Mouse (Mus musculus): ENCODE data around the gene Zfp819. TPM values are rescaled to one million over a fixed set of nuclear protein-coding genes. Genes with fewer than 3 reads are reported as not detected.

The Zfp819 gene
- polyA plus RNA-seq, 1 experiment from 2014 or later, result 0.25 TPM

DNA sequence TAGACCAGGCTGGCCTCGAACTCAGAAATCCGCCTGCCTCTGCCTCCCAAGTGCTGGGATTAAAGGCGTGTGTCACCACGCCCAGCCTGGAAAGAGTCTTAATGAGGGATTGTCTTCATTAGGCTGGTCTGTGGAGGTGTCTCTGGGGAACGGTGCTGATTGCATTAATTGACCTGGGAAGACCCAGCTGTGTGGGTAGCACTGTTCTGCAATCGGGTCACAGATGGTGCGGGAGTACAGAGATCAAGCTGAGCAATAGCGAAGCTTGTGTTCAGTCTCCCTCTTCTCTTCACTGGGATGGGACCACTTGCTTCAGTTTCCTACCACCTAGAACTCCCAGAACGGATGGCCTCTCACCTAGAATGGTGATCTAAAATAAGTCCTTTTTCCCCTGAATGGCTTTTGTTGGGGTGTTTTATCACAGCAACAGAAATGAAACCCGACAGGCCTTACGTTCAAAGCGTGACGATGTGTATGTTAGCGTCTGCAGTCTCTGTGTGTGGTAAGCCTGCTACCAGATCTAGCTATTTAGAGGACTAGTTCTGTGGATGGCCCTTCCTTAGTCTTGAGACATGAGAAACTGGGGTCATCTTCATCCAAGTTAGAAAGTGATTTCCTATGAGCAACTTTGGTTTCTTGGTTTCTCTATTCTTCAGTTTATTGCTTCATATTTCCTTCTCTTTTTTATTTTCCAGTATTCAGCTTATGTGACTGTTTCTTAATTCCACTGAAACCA lies 7.0 kb downstream of the Zfp819 start:
- Histone ChIP-seq H3K4me3 (no peak overlapping the region), H3K4me2 (replicated peaks) (no peak overlapping the region), H3K9me3 (no peaks in the 10 kb centered on the region), H3K27me3 (no peaks in the 10 kb centered on the region), H3K9ac (replicated peaks) (no peak overlapping the region), H3K36me3 (no peaks in the 10 kb centered on the region), H3K27ac (replicated peaks) (no peak overlapping the region), H3K4me1 (no peaks in the 10 kb centered on the region)
- no peak for ATAC-seq (replicated peaks)
- 94% methylated on average over 14 of the region's 14 CpGs for WGBS

DNA sequence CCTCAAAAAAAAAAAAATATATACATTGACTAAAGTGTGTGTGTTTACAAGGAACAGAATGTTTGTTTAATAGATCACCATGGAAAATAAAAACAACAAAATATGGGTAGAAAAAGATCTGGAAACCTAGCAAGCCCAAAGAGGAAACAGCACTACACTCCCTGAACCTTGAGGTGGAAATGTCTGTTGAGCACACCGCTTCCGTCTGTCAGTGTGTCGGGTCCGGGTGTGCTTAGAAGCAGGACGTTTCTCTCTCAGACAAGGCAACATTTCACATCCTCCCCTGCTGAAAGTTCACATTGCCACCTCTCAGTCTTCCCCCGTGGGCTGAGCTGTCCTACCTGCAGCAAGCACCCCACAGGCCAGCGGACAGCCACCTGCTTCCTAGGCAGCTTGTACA lies 16.0 kb downstream of the Zfp819 start:
- Histone ChIP-seq H3K4me3 (no peak overlapping the region), H3K27me3 (no peaks in the 10 kb centered on the region), H3K9me3 (no peaks in the 10 kb centered on the region), H3K27ac (replicated peaks) (no peak overlapping the region), H3K36me3 (no peaks in the 10 kb centered on the region), H3K9ac (replicated peaks) (no peak overlapping the region), H3K4me1 (no peaks in the 10 kb centered on the region), H3K4me2 (replicated peaks) (no peak overlapping the region)
- no peak for ATAC-seq (replicated peaks)
- WGBS, result 87% methylated on average over 7 of the region's 7 CpGs

DNA sequence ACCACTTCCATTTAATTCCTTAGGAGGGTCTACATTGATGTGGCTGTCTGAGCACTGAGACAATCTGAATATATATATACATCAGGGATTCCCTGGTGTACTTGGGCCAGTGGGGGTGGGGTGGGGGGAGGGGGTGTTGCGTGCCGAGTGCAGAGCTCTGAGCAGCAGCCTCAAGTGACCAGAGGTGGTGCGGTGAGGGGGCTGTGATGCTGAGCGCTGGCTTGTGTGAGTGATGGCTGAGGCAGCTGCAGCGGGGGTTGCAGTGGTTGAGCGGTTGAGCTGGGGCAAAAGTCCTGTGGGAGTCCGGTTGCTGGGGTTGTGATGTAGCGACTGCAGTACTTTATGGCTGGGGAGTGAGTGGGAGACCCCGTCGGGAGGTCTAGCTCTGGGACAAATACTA lies 16.9 kb downstream of the Zfp819 start:
- H3K9ac ChIP-seq (replicated peaks), result no peak overlapping the region
- no peaks in the 10 kb centered on the region for H3K9me3 ChIP-seq
- WGBS, result 18% methylated on average over 10 of the region's 10 CpGs
- H3K27me3 ChIP-seq, result no peaks in the 10 kb centered on the region
- H3K36me3 ChIP-seq, result no peaks in the 10 kb centered on the region
- no peak for ATAC-seq (replicated peaks)
- no peak overlapping the region for H3K27ac ChIP-seq (replicated peaks)
- no peak overlapping the region for H3K4me3 ChIP-seq
- H3K4me2 ChIP-seq (replicated peaks), result no peak overlapping the region
- H3K4me1 ChIP-seq, result no peaks in the 10 kb centered on the region

DNA sequence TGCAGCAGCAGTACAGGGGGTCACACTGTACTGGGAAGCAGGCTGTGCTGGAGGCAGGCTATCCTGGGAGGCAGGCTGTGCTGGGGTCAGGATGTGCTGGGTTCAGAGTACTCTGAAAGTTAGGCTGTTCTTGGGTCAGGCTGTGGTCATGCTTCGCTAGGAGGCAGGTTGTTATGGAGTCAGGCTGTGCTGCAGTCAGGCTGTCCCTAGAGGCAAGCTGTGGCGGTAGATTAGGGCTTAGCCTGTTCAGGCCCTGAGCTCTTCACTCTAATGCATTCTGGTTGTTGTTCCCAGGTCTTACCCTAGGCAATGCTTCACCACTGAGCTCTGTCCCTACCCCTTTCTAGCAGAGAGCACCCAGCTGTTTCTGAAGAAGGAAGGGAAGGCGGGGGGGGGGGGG lies 18.1 kb downstream of the Zfp819 start:
- H3K4me2 ChIP-seq (replicated peaks), result no peak overlapping the region
- H3K9me3 ChIP-seq, result no peaks in the 10 kb centered on the region
- H3K27me3 ChIP-seq, result no peaks in the 10 kb centered on the region
- WGBS, result 74% methylated on average over 2 of the region's 3 CpGs
- H3K27ac ChIP-seq (replicated peaks), result no peak overlapping the region
- ATAC-seq (replicated peaks), result no peak
- no peak overlapping the region for H3K4me3 ChIP-seq
- H3K4me1 ChIP-seq, result no peaks in the 10 kb centered on the region
- H3K36me3 ChIP-seq, result no peaks in the 10 kb centered on the region
- no peak overlapping the region for H3K9ac ChIP-seq (replicated peaks)

DNA sequence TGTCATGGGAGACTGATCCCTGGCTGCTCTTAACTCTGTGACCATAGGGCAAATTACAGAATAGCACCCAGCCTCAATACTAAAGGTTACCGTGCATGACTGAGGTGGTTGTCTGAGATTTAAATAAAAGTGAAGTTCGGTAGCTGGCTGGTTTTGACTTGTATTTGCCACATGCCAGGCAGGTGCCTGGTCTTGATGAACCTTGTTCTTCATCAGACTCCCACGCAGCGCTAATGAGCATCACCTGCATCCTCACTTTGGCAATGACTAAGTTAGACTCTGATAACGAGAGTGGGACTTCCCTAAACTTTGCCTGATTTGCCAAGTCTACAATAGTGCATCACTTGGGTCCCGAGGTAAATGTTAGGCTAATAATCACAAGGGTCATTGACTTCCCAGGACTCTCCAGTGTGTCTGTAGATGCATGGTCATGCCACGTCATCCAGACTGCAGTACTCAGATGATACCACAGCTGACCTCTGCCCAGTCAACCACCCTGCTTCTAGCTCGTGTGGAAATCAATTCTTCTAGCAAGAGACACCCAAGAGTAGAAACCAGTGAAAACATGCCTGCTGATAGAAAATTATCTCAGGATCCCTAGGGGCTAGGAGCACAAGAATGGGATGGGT lies 18.9 kb downstream of the Zfp819 start:
- no peak for ATAC-seq (replicated peaks)
- Histone ChIP-seq H3K36me3 (no peaks in the 10 kb centered on the region), H3K9me3 (no peaks in the 10 kb centered on the region), H3K4me2 (replicated peaks) (no peak overlapping the region), H3K9ac (replicated peaks) (no peak overlapping the region), H3K27me3 (no peaks in the 10 kb centered on the region), H3K4me3 (no peak overlapping the region), H3K4me1 (no peaks in the 10 kb centered on the region), H3K27ac (replicated peaks) (no peak overlapping the region)
- WGBS, result 81% methylated on average over 8 of the region's 8 CpGs

DNA sequence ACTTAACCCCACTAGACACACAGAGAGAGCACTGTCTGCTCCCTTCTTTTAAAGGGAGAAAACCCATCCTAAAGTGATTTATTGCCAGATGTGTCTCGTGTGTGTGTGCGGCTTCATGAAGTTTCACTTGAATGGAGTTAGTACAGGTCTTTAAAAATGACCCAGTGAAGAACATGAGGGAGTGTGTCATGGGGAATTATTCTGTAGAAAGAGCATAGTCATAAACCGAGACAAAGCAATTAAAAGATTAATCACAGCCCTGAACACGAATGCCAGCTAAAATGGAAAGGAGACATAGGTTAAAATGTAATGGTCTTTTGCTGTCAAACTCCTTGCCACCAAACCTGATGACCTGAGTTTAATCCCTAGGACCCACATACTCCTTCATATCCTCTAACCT lies 27.0 kb downstream of the Zfp819 start:
- Histone ChIP-seq H3K4me3 (no peak overlapping the region), H3K27me3 (no peaks in the 10 kb centered on the region), H3K9me3 (no peaks in the 10 kb centered on the region), H3K4me1 (no peaks in the 10 kb centered on the region), H3K36me3 (no peaks in the 10 kb centered on the region), H3K9ac (replicated peaks) (no peak overlapping the region), H3K27ac (replicated peaks) (no peak overlapping the region), H3K4me2 (replicated peaks) (no peak overlapping the region)
- ATAC-seq (replicated peaks), result no peak
- WGBS, result 75% methylated on average over 4 of the region's 4 CpGs

GRCm38 (mm10) chr7:43634500-43634899 lies 27.5 kb downstream of the Zfp819 start, which contains the start of gene Ceacam18:
Gene Ceacam18 (plus strand): TSS chr7:43634707.
- WGBS, result 76% methylated on average over 6 of the region's 6 CpGs
- no peak within 1 kb of the TSS for H3K27ac ChIP-seq (replicated peaks)

GRCm38 (mm10) chr7:43636194-43636593 lies 29.2 kb downstream of the Zfp819 start:
- H3K4me3 ChIP-seq, result no peak overlapping the region
- H3K36me3 ChIP-seq, result no peaks in the 10 kb centered on the region
- H3K27ac ChIP-seq (replicated peaks), result no peak overlapping the region
- WGBS, result 68% methylated on average over 2 of the region's 2 CpGs
- no peak overlapping the region for H3K4me2 ChIP-seq (replicated peaks)
- H3K9ac ChIP-seq (replicated peaks), result no peak overlapping the region
- no peak for ATAC-seq (replicated peaks)
- H3K9me3 ChIP-seq, result no peaks in the 10 kb centered on the region
- no peaks in the 10 kb centered on the region for H3K27me3 ChIP-seq
- H3K4me1 ChIP-seq, result no peaks in the 10 kb centered on the region

More at GRCm38 (mm10) chr7:43634500-43634899, 27.5 kb downstream of the Zfp819 start, which contains the start of gene Ceacam18:
- Histone ChIP-seq H3K27me3 (no peaks in the 10 kb centered on the region), H3K4me2 (replicated peaks) (no peak within 1 kb of the TSS), H3K9ac (replicated peaks) (no peak within 1 kb of the TSS), H3K9me3 (no peaks in the 10 kb centered on the region), H3K36me3 (no peaks in the 10 kb centered on the region), H3K4me3 (no peak within 1 kb of the TSS), H3K4me1 (no peaks in the 10 kb centered on the region)
- no peak for ATAC-seq (replicated peaks)

DNA sequence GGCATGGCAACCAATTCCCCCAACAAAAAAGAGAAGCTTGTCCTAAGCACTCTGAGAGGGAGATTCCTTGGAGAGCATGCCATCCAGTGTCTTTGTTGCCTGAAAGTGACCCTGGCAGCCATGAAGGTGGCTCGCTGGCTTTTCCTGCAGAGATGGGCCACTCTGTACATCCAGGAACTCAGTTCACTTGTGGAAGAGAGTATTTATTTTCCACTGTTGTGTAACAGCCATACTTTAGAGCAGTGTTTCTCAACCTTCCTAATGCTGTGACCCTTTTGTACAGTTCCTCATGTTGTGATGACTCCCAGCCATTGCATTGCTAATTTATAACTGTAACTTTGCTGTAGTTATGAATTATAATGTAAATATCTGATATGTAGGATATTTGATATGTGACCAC lies 30.1 kb downstream of the Zfp819 start:
- WGBS, result 79% methylated on average over 1 of the region's 1 CpGs
- no peak for ATAC-seq (replicated peaks)
- no peaks in the 10 kb centered on the region for H3K9me3 ChIP-seq
- H3K4me3 ChIP-seq, result no peak overlapping the region
- H3K4me2 ChIP-seq (replicated peaks), result no peak overlapping the region
- H3K27me3 ChIP-seq, result no peaks in the 10 kb centered on the region
- H3K4me1 ChIP-seq, result no peaks in the 10 kb centered on the region
- no peak overlapping the region for H3K27ac ChIP-seq (replicated peaks)
- no peaks in the 10 kb centered on the region for H3K36me3 ChIP-seq
- no peak overlapping the region for H3K9ac ChIP-seq (replicated peaks)

DNA sequence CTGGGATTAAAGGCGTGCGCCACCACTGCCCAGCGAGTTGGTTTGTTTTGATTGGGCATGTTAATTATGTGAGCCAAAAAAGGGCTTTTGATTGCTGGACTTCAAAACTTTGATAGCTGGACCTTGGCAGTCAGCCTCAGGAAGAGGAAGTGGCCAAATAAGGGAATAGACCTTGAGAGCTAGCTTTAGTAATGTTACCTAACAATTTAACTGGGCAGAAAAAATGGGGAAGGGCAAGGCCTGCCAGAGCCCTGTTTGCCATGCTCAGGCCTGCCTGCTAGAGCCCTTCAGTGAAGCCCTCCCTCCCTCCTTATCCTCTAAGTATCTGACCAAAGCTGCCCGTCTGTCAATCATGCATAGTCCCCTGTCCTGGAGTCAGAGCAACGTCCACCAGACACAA lies 35.6 kb downstream of the Zfp819 start:
- Histone ChIP-seq H3K9ac (replicated peaks) (no peak overlapping the region), H3K27ac (replicated peaks) (no peak overlapping the region), H3K4me1 (no peaks in the 10 kb centered on the region), H3K27me3 (no peaks in the 10 kb centered on the region), H3K36me3 (no peaks in the 10 kb centered on the region), H3K4me2 (replicated peaks) (no peak overlapping the region), H3K9me3 (no peaks in the 10 kb centered on the region), H3K4me3 (no peak overlapping the region)
- ATAC-seq (replicated peaks), result no peak
- WGBS, result 84% methylated on average over 5 of the region's 5 CpGs

- no peak overlapping the region for H3K4me2 ChIP-seq (replicated peaks)
- H3K27me3 ChIP-seq, result no peaks in the 10 kb centered on the region
- H3K4me3 ChIP-seq, result no peak overlapping the region
- no peak for ATAC-seq (replicated peaks)
- WGBS, result 87% methylated on average over 17 of the region's 17 CpGs
- no peaks in the 10 kb centered on the region for H3K36me3 ChIP-seq
- H3K27ac ChIP-seq (replicated peaks), result no peak overlapping the region
- H3K4me1 ChIP-seq, result no peaks in the 10 kb centered on the region
- no peaks in the 10 kb centered on the region for H3K9me3 ChIP-seq
- H3K9ac ChIP-seq (replicated peaks), result no peak overlapping the region
These were observed 36.2 kb downstream of the Zfp819 start for GRCm38 (mm10) chr7:43643046-43643652.

DNA sequence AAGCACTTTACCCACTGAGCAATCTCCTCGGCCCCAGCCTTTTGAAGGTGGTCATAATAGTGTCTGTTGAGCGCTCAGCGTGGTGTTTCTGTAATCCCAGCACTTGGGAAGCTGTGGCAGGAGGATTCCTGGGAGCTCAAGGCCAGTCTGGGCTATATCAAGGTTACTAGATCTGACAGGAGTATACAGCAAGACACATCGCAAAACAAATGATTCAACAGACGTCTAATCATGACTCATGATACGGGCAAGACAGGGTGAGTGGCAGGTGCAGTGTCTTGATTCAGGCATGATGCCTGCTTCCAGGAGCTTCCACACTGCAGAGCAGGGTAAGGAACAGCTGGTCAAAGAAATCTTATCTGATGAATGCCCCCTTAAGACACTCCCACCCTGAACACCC lies 45.7 kb downstream of the Zfp819 start:
- H3K27me3 ChIP-seq, result no peaks in the 10 kb centered on the region
- no peak for ATAC-seq (replicated peaks)
- H3K4me1 ChIP-seq, result no peaks in the 10 kb centered on the region
- no peak overlapping the region for H3K9ac ChIP-seq (replicated peaks)
- H3K4me3 ChIP-seq, result no peak overlapping the region
- no peak overlapping the region for H3K4me2 ChIP-seq (replicated peaks)
- H3K36me3 ChIP-seq, result no peaks in the 10 kb centered on the region
- WGBS, result 88% methylated on average over 6 of the region's 6 CpGs
- H3K9me3 ChIP-seq, result no peaks in the 10 kb centered on the region
- no peak overlapping the region for H3K27ac ChIP-seq (replicated peaks)
